Mouse (Mus musculus) megakaryocyte, embryonic 14.5 days (primary cell): ENCODE data around the gene Ahcy.

Experiments
- FLI1 ChIP-seq: IDR thresholded peaks from 2 replicates; pipeline ENCODE4 v1.6.1; 2012; ENCODE audit warnings: low read length, inconsistent platforms, mixed read lengths
- GATA1 ChIP-seq: IDR thresholded peaks from 3 replicates; pipeline ENCODE4 v1.6.1; 2012; ENCODE audit warnings: mixed read lengths, low read length, inconsistent platforms, borderline replicate concordance

- TF ChIP-seq GATA1 (no peak), FLI1 (no peak)
Observed at GRCm38 (mm10) chr2:155050504-155051236, 23.6 kb downstream of the Ahcy start.
